Mouse (Mus musculus) liver, embryonic 14.5 days (tissue): ENCODE data around the gene AU041133.

ENCODE experiments used
- CTCF ChIP-seq: IDR thresholded peaks from 2 replicates; pipeline ENCODE4 v1.5.1; 2016; ENCODE audit warnings: antibody characterized with exemption, low read depth, control low read depth
- EP300 ChIP-seq: IDR thresholded peaks from 2 replicates; pipeline ENCODE4 v1.6.1; 2016; ENCODE audit warnings: antibody characterized with exemption, low read depth

GRCm38 (mm10) chr10:82117206-82117605, 10.6 kb upstream of the AU041133 start:
- TF ChIP-seq EP300 (no peak), CTCF (no peak)
